Mouse (Mus musculus) heart, postnatal 0 days (tissue): ENCODE measurements around the gene Cela3a.

Experiments used
- CTCF ChIP-seq: IDR thresholded peaks from 2 replicates; pipeline ENCODE4 v1.5.1; 2016; ENCODE audit warnings: antibody characterized with exemption, control low read depth, low read depth
- EP300 ChIP-seq: IDR thresholded peaks from 2 replicates; pipeline ENCODE4 v1.6.1; 2016; ENCODE audit warnings: antibody characterized with exemption, low read depth

DNA sequence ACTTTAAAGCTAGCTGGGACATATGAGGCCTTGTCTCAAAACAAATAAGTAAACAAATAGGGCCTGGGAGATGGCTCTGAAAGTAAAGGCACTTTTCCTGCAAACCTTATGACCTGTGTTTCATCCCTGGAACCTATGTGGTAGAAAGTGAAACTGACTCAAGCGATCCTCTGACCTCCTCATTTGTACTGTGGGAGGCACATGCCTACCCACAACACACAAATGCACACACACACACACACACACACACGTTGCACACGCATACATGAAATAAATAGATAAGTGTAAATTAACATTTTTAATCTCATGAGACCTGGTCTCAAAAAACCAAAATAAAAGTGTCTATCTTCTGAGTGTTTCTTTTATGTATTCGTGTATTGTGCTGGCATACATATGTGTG, 36.3 kb upstream of the Cela3a start:
- no peak for TF ChIP-seq CTCF
- no peak for TF ChIP-seq EP300
